Mouse (Mus musculus) embryonic fibroblast, embryonic 13.5 days (primary cell): ENCODE data around the gene Stx11.

ENCODE experiments used
- CTCF ChIP-seq: IDR thresholded peaks from 2 replicates; pipeline ENCODE4 v1.5.1; 2011; ENCODE audit warnings: mild to moderate bottlenecking, control low read depth, low read length, moderate library complexity, borderline replicate concordance; ENCODE audit not compliant: insufficient read depth
- POLR2A ChIP-seq: IDR thresholded peaks from 2 replicates; pipeline ENCODE4 v1.6.1; 2011; ENCODE audit warnings: low read depth, mild to moderate bottlenecking, control low read depth, low read length, moderate library complexity

GRCm38 (mm10) chr10:12917626-12918025, 46.5 kb downstream of the Stx11 start:
- TF ChIP-seq CTCF = no peak
- no peak for TF ChIP-seq POLR2A
